Mouse (Mus musculus): Measurements from ENCODE around the gene Pik3r5. TPM values are rescaled to one million over a fixed set of nuclear protein-coding genes. Genes with fewer than 3 reads are reported as not detected.

The Pik3r5 gene
- polyA plus RNA-seq, 1 experiment from 2014 or later = 0.61 TPM

GRCm38 (mm10) chr11:68440100-68440499, 8.2 kb downstream of the Pik3r5 start:
- Histone ChIP-seq H3K9ac (no peak overlapping the region), H3K4me2 (replicated peaks) (no peak overlapping the region), H3K4me1 (no peaks in the 10 kb centered on the region), H3K27ac (no peak overlapping the region), H3K9me3 (no peaks in the 10 kb centered on the region), H3K4me3 (no peak overlapping the region), H3K36me3 (no peaks in the 10 kb centered on the region), H3K27me3 (no peaks in the 10 kb centered on the region)
- 83% methylated on average over 9 of the region's 9 CpGs for WGBS
- ATAC-seq (ENCODE audit: low FRiP score, low read depth) = no peak

GRCm38 (mm10) chr11:68440965-68441364, 9.0 kb downstream of the Pik3r5 start:
- no peak overlapping the region for H3K27ac ChIP-seq
- H3K9ac ChIP-seq = no peak overlapping the region
- no peaks in the 10 kb centered on the region for H3K36me3 ChIP-seq
- H3K4me1 ChIP-seq = no peaks in the 10 kb centered on the region
- H3K4me3 ChIP-seq = no peak overlapping the region
- WGBS = 72% methylated on average over 5 of the region's 5 CpGs
- no peaks in the 10 kb centered on the region for H3K9me3 ChIP-seq
- no peak for ATAC-seq (ENCODE audit: low FRiP score, low read depth)
- no peak overlapping the region for H3K4me2 ChIP-seq (replicated peaks)
- H3K27me3 ChIP-seq = no peaks in the 10 kb centered on the region

GRCm38 (mm10) chr11:68442346-68442745, 10.4 kb downstream of the Pik3r5 start:
- no peaks in the 10 kb centered on the region for H3K9me3 ChIP-seq
- H3K4me1 ChIP-seq = no peaks in the 10 kb centered on the region
- H3K4me3 ChIP-seq = no peak overlapping the region
- no peaks in the 10 kb centered on the region for H3K36me3 ChIP-seq
- no peaks in the 10 kb centered on the region for H3K27me3 ChIP-seq
- no peak overlapping the region for H3K4me2 ChIP-seq (replicated peaks)
- no peak overlapping the region for H3K9ac ChIP-seq
- ATAC-seq (ENCODE audit: low FRiP score, low read depth) = no peak
- 79% methylated on average over 8 of the region's 8 CpGs for WGBS
- H3K27ac ChIP-seq = no peak overlapping the region

GRCm38 (mm10) chr11:68442983-68443638, 11.2 kb downstream of the Pik3r5 start:
- 82% methylated on average over 12 of the region's 12 CpGs for WGBS
- H3K4me2 ChIP-seq (replicated peaks) = no peak overlapping the region

GRCm38 (mm10) chr11:68445901-68446300, 14.0 kb downstream of the Pik3r5 start:
- 76% methylated on average over 4 of the region's 4 CpGs for WGBS
- peaks cover 2% of the 10 kb centered on the region for H3K4me1 ChIP-seq
- no peaks in the 10 kb centered on the region for H3K27me3 ChIP-seq
- no peak overlapping the region for H3K9ac ChIP-seq
- H3K9me3 ChIP-seq = no peaks in the 10 kb centered on the region
- H3K27ac ChIP-seq = no peak overlapping the region
- no peak overlapping the region for H3K4me2 ChIP-seq (replicated peaks)
- no peak for ATAC-seq (ENCODE audit: low FRiP score, low read depth)
- H3K36me3 ChIP-seq = no peaks in the 10 kb centered on the region
- H3K4me3 ChIP-seq = no peak overlapping the region

More at GRCm38 (mm10) chr11:68442983-68443638, 11.2 kb downstream of the Pik3r5 start:
- Histone ChIP-seq H3K27me3 (no peaks in the 10 kb centered on the region), H3K4me3 (no peak overlapping the region), H3K4me1 (no peaks in the 10 kb centered on the region), H3K27ac (no peak overlapping the region), H3K9ac (no peak overlapping the region), H3K9me3 (no peaks in the 10 kb centered on the region), H3K36me3 (no peaks in the 10 kb centered on the region)
- ATAC-seq (ENCODE audit: low FRiP score, low read depth) = no peak

- Histone ChIP-seq H3K27ac (no peak overlapping the region), H3K9me3 (no peaks in the 10 kb centered on the region), H3K36me3 (no peaks in the 10 kb centered on the region), H3K4me3 (no peak overlapping the region), H3K4me1 (peaks cover 8% of the 10 kb centered on the region), H3K4me2 (replicated peaks) (no peak overlapping the region), H3K9ac (no peak overlapping the region), H3K27me3 (no peaks in the 10 kb centered on the region)
- 94% methylated on average over 4 of the region's 4 CpGs for WGBS
- no peak for ATAC-seq (ENCODE audit: low FRiP score, low read depth)
These were observed 14.6 kb downstream of the Pik3r5 start for GRCm38 (mm10) chr11:68446547-68446946.

GRCm38 (mm10) chr11:68447242-68447641, 15.3 kb downstream of the Pik3r5 start:
- Histone ChIP-seq H3K27ac (no peak overlapping the region), H3K36me3 (no peaks in the 10 kb centered on the region), H3K9me3 (no peaks in the 10 kb centered on the region), H3K27me3 (no peaks in the 10 kb centered on the region), H3K4me2 (replicated peaks) (no peak overlapping the region), H3K9ac (no peak overlapping the region), H3K4me3 (no peak overlapping the region), H3K4me1 (peaks cover 11% of the 10 kb centered on the region)
- ATAC-seq (ENCODE audit: low FRiP score, low read depth) = no peak
- 79% methylated on average over 2 of the region's 2 CpGs for WGBS

- ATAC-seq (ENCODE audit: low FRiP score, low read depth) = no peak
- Histone ChIP-seq H3K4me2 (replicated peaks) (no peak overlapping the region), H3K9ac (no peak overlapping the region), H3K27me3 (no peaks in the 10 kb centered on the region), H3K4me1 (peaks cover 11% of the 10 kb centered on the region), H3K36me3 (no peaks in the 10 kb centered on the region), H3K4me3 (no peak overlapping the region), H3K9me3 (no peaks in the 10 kb centered on the region), H3K27ac (no peak overlapping the region)
- 84% methylated on average over 7 of the region's 7 CpGs for WGBS
These were observed 16.4 kb downstream of the Pik3r5 start for GRCm38 (mm10) chr11:68448356-68448755.

- peaks cover 11% of the 10 kb centered on the region for H3K4me1 ChIP-seq
- WGBS = 41% methylated on average over 10 of the region's 10 CpGs
- H3K27ac ChIP-seq = no peak overlapping the region
- no peaks in the 10 kb centered on the region for H3K27me3 ChIP-seq
- no peaks in the 10 kb centered on the region for H3K36me3 ChIP-seq
- no peak overlapping the region for H3K4me3 ChIP-seq
- H3K9me3 ChIP-seq = no peaks in the 10 kb centered on the region
- no peak for ATAC-seq (ENCODE audit: low FRiP score, low read depth)
- no peak overlapping the region for H3K4me2 ChIP-seq (replicated peaks)
- H3K9ac ChIP-seq = no peak overlapping the region
These were observed 19.4 kb downstream of the Pik3r5 start for GRCm38 (mm10) chr11:68451282-68451735.

- Histone ChIP-seq H3K4me3 (no peak overlapping the region), H3K27me3 (no peaks in the 10 kb centered on the region), H3K4me1 (peaks cover 11% of the 10 kb centered on the region), H3K9me3 (no peaks in the 10 kb centered on the region), H3K36me3 (no peaks in the 10 kb centered on the region), H3K9ac (no peak overlapping the region), H3K4me2 (replicated peaks) (no peak overlapping the region), H3K27ac (no peak overlapping the region)
- whole genome bisulfite sequencing = 69% methylated on average over 5 of the region's 5 CpGs
- ATAC-seq (ENCODE audit: low FRiP score, low read depth) = no peak
These were observed 20.0 kb downstream of the Pik3r5 start for GRCm38 (mm10) chr11:68451747-68452405.

- Histone ChIP-seq H3K9me3 (no peaks in the 10 kb centered on the region), H3K36me3 (no peaks in the 10 kb centered on the region), H3K9ac (no peak overlapping the region), H3K4me2 (replicated peaks) (no peak overlapping the region), H3K27me3 (no peaks in the 10 kb centered on the region), H3K27ac (no peak overlapping the region), H3K4me3 (no peak overlapping the region), H3K4me1 (peaks cover 11% of the 10 kb centered on the region)
- WGBS = 84% methylated on average over 8 of the region's 8 CpGs
- no peak for ATAC-seq (ENCODE audit: low FRiP score, low read depth)
These were observed 20.8 kb downstream of the Pik3r5 start for GRCm38 (mm10) chr11:68452740-68453139.

GRCm38 (mm10) chr11:68453301-68453700, 21.4 kb downstream of the Pik3r5 start:
- Histone ChIP-seq H3K9ac (no peak overlapping the region), H3K9me3 (no peaks in the 10 kb centered on the region), H3K4me1 (peaks cover 11% of the 10 kb centered on the region), H3K4me3 (no peak overlapping the region), H3K27me3 (no peaks in the 10 kb centered on the region), H3K27ac (no peak overlapping the region), H3K36me3 (no peaks in the 10 kb centered on the region), H3K4me2 (replicated peaks) (no peak overlapping the region)
- WGBS = 72% methylated on average over 6 of the region's 6 CpGs
- ATAC-seq (ENCODE audit: low FRiP score, low read depth) = no peak

GRCm38 (mm10) chr11:68458086-68458485, 26.2 kb downstream of the Pik3r5 start:
- H3K27me3 ChIP-seq = no peaks in the 10 kb centered on the region
- no peaks in the 10 kb centered on the region for H3K4me1 ChIP-seq
- no peak overlapping the region for H3K4me3 ChIP-seq
- ATAC-seq (ENCODE audit: low FRiP score, low read depth) = no peak
- H3K9me3 ChIP-seq = no peaks in the 10 kb centered on the region
- H3K27ac ChIP-seq = no peak overlapping the region
- 76% methylated on average over 8 of the region's 8 CpGs for WGBS
- H3K36me3 ChIP-seq = no peaks in the 10 kb centered on the region
- no peak overlapping the region for H3K4me2 ChIP-seq (replicated peaks)
- no peak overlapping the region for H3K9ac ChIP-seq
